Mouse (Mus musculus) thymus, adult 2 months (tissue): ENCODE data around the gene Slc47a2. TPM values are rescaled to one million over a fixed set of nuclear protein-coding genes. Genes with fewer than 3 reads are reported as not detected.

ENCODE experiments used
- DNase-seq: peaks from one replicate; pipeline ENCODE4 v3.0.0; 2021
- H3K27ac ChIP-seq: fragments of 200-500 bp; 2 replicates; pipeline ENCODE4 v1.5.1; 2012; ENCODE audit warnings: low read length, control low read depth; ENCODE audit not compliant: control insufficient read depth, insufficient read depth
- H3K27me3 ChIP-seq: fragments of 200-500 bp; 2 replicates; pipeline ENCODE4 v1.6.1; 2012; ENCODE audit warnings: mild to moderate bottlenecking, low read length, moderate library complexity, mixed read lengths; ENCODE audit not compliant: control insufficient read depth, insufficient read depth
- H3K36me3 ChIP-seq: fragments of 200-500 bp; 2 replicates; pipeline ENCODE4 v1.6.1; 2012; ENCODE audit warnings: mild to moderate bottlenecking, low read length, moderate library complexity; ENCODE audit not compliant: control insufficient read depth, insufficient read depth
- H3K4me1 ChIP-seq: fragments of 200-500 bp; replicated peaks from 2 replicates; pipeline ENCODE4 v1.6.1; 2012; ENCODE audit warnings: low read length; ENCODE audit not compliant: control insufficient read depth, insufficient read depth
- H3K4me3 ChIP-seq: fragments of 200-500 bp; 2 replicates; pipeline ENCODE4 v1.5.1; 2012; ENCODE audit warnings: mild to moderate bottlenecking, low read length, control low read depth, moderate library complexity; ENCODE audit not compliant: control insufficient read depth, insufficient read depth
- CTCF ChIP-seq: fragments of 200-500 bp; IDR thresholded peaks from 2 replicates; pipeline ENCODE4 v1.5.1; 2012; ENCODE audit warnings: mild to moderate bottlenecking, control low read depth, low read length, moderate library complexity, borderline replicate concordance; ENCODE audit not compliant: control insufficient read depth, poor library complexity, insufficient read depth; ENCODE audit errors: extremely low read depth
- POLR2A ChIP-seq: fragments of 200-500 bp; IDR thresholded peaks from 2 replicates; pipeline ENCODE4 v1.6.1; 2012; ENCODE audit warnings: mild to moderate bottlenecking, low read length, control low read depth, moderate library complexity; ENCODE audit not compliant: control insufficient read depth, poor library complexity, insufficient read depth; ENCODE audit errors: extremely low read depth
- WGBS: fragments of 180-500 bp; shearing (Covaris S2); methylation state at CpG from one replicate; pipeline ENCODE4 v1.1.7; 2018; 5-methylcytosine and 5-hydroxymethylcytosine counted together
- polyA plus RNA-seq: library from polyadenylated mRNA; depleted of rRNA; stranded (reverse); fragments of >200 nt; gene quantifications from 2 replicates; pipeline ENCODE4 v1.2.3, GENCODE M21; 2012; rRNA removed

Gene Slc47a2
- polyA plus RNA-seq, 1 experiment, result 0.67 TPM

DNA sequence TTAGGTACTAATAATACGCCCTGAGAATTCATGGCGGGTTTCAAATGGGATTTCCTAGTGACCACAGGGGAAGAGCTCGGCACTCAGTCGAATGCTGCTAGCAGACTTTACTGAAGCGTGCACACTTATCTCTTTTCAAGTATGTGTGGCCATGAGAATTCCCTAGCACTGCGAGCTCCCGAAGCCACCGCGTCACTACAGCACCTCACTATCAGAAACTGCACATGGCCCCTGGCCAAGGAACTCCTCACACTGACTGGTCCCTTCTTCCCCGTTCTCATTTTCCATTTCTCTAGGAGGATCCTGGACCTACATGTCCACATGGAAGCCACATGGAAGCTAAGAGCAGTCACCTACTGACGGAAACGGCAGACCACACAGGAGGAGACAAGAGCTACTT, 89.9 kb downstream of the Slc47a2 start:
- Histone ChIP-seq H3K36me3 (peaks cover 51% of the 10 kb centered on the region), H3K27ac (no peak overlapping the region)
- 96% methylated on average over 12 of the region's 12 CpGs for WGBS

DNA sequence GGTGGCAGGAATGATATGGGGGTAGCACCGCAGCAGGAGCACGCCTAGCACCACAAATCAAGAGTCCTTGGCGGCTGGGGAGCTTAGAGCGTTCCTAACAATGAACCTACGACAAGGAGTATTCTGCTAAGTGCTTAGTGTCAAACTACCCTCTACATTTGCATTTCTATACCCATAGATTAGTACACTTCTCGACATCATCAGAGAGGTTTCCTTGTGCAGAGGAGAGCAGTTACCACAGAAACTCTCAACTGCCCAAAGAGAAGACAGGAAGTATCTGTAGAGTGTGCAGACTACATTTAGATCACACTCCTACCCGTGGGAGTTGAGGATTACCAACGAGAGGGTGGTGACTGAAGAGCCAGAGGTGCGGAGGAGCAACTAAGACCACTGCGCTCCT, 90.9 kb downstream of the Slc47a2 start:
- 83% methylated on average over 10 of the region's 10 CpGs for WGBS
- Histone ChIP-seq H3K27ac (no peak overlapping the region), H3K36me3 (peaks cover 50% of the 10 kb centered on the region)

More for the DNA sequence above, 89.9 kb downstream of the Slc47a2 start:
- Histone ChIP-seq H3K27me3 (no peaks in the 10 kb centered on the region), H3K4me1 (no peaks in the 10 kb centered on the region), H3K4me3 (no peak overlapping the region)
- DNase-seq, result no peak
- TF ChIP-seq CTCF (no peak), POLR2A (no peak)

More for the DNA sequence above, 90.9 kb downstream of the Slc47a2 start:
- TF ChIP-seq POLR2A (no peak), CTCF (no peak)
- no peaks in the 10 kb centered on the region for H3K4me1 ChIP-seq
- H3K4me3 ChIP-seq, result no peak overlapping the region
- DNase-seq, result no peak
- no peaks in the 10 kb centered on the region for H3K27me3 ChIP-seq

Other genes with a start within 250 kb of the Slc47a2 start
- gene Tnfrsf13b, start 216.1 kb downstream of the Slc47a2 start, polyA plus RNA-seq, result 134 and 160 TPM in 2 replicates
- gene Usp22, start 167.8 kb downstream of the Slc47a2 start, polyA plus RNA-seq, result 57.5 and 68.6 TPM in 2 replicates
- gene Aldh3a1, start 135.3 kb downstream of the Slc47a2 start, polyA plus RNA-seq, result 1.4 and 1.6 TPM in 2 replicates
- gene Aldh3a2, start 75.4 kb downstream of the Slc47a2 start, polyA plus RNA-seq, result 89.9 and 92.7 TPM in 2 replicates
- 1.5 and 3.4 TPM in 2 replicates for gene Slc47a1, start 35.5 kb upstream of the Slc47a2 start, polyA plus RNA-seq
- 0.12 and 0.13 TPM in 2 replicates for gene Rnf112, start 111.3 kb upstream of the Slc47a2 start, polyA plus RNA-seq
- 20.0 and 21.9 TPM in 2 replicates for gene Mfap4, start 142.6 kb upstream of the Slc47a2 start, polyA plus RNA-seq
- gene Mapk7, start 151.5 kb upstream of the Slc47a2 start, polyA plus RNA-seq, result 63.8 and 71.8 TPM in 2 replicates
- gene B9d1, start 162.3 kb upstream of the Slc47a2 start, polyA plus RNA-seq, result 11.6 and 16.0 TPM in 2 replicates
- gene Epn2, start 236.8 kb upstream of the Slc47a2 start, polyA plus RNA-seq, result 5.7 and 7.3 TPM in 2 replicates